Mouse (Mus musculus) testis, postnatal 10 days (tissue): ENCODE data around the gene Trp73.
A peak's percentile ranks its signal among the peaks of the same experiment; 100 is the strongest.

Experiments used
- DNase-seq: peaks from one replicate; pipeline ENCODE4 v3.0.0; 2021; ENCODE audit warnings: low spot score

Gene Trp73

DNA sequence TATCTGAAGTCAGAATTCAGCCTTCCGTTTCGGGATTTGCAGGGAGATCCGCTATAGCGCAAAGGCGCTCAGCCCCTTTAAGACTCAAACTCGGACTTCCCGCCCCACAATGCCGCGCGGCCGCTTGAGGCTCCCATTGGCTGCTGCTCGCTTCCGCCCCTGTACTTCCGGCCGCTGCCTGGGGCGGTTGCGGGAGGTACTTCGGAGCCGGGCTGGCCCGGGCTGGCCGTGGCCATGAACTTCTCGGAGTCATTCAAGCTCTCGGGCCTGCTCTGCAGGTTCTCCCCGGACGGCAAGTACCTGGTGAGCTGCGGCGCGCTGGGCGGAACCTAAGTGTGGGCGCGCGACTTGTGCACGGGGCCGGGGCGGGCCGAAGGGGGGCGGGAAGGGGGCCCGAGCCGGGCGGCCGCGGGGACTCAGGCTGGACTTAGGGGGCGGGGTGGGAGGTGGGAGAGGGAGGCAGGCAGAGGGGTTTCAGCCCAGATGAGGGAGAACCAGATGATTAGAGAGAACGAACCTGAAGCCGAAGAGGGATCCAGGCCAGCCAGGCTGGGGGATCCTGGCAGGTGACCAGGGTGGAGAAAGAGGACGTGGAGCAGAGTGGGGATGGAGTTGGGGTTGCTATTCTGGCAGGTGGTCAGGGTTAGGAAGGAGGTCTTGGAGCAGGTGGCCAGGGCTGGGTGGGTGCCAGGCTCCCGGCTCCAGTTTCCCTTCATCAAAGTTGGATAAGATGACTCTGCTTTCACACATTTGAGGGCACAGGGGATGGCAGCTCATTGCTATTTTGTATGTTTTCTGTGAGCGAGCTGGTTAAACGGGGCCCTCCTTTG is 2.4 kb upstream of the Trp73 start, which contains the start of gene Wrap73:
Gene Wrap73, plus strand, starts transcription at position 162 of the 830 bp plus-strand sequence.
- peak; percentile 93 for DNase-seq

DNA sequence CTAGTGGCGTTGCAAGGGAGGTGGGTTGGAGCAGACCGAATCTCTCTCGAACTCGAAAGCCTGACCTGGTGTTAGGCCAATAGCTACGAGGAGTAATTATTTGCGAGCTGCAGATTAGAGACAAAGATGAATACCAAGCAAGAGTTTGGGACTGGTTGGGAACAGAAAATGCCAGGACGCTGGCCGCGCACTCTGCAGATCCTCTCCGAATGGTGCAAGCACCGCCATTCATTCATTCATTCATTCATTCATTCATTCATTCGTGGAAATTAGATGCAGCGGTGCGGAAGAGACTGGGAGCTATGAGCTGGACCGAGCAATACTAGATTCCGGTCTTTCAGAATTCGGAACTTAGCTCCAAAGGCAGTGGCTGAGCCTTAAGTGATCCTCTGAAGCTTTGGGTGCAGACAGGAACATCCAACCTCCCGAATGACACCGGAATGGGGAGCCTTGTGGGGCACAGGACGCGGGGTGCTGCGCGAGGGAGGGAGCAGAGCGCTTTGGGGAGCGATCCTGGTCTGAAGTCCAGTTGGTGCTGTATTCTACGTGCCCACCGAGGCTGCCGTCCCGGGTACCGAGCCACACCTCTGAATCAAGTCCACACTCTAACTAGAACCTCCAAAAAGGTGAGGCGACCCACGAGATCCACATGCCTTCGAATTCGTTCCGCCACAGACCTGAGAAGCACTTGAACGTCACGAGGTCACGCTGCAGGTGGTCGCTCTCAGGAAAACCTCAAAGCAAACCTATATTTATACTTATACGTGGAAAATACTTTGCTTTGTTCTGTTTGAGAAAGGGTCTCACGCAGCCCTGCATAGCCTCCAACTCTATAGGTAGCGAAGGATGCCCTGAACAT is 1.2 kb upstream of the Trp73 start:
- no peak for DNase-seq

DNA sequence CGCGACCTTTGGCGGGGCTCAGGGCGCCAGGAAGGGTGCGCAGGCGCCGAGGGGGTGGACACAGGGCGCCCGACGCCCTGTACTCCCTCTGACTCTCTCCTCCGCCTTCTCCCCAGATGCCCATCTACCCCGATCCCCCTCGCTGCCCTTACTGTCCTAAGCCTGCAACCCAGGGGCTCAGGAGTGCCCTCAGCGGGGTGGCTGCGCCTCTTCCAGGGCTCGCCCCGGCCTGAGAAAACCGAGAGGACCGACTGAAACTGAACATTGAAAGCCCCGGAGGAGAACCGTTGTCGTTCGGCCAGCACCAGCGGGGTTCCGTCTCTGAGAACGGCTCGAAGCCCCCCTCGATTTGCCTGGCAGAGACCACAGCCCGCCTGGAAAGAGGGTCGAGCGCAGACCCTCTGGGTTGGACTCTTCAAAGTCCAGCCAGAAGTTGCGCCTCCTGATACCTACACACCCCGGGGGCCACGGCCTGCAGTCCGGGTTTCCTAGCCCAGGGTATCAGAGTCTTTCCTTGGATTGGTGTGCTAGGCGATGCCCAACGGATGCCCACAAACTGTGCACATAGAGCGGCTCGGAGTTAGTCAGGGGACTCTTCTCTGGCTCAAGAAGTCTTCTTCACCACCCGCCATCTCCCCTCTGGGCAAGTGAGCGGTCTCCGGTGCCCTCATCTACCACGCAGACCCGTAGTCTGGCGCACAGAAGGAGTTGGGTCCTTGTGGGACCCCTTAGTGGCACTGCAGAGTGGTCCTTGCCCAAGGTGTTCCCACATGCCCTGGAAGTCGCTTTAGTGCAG is 403 bp upstream of the Trp73 start:
- no peak for DNase-seq

DNA sequence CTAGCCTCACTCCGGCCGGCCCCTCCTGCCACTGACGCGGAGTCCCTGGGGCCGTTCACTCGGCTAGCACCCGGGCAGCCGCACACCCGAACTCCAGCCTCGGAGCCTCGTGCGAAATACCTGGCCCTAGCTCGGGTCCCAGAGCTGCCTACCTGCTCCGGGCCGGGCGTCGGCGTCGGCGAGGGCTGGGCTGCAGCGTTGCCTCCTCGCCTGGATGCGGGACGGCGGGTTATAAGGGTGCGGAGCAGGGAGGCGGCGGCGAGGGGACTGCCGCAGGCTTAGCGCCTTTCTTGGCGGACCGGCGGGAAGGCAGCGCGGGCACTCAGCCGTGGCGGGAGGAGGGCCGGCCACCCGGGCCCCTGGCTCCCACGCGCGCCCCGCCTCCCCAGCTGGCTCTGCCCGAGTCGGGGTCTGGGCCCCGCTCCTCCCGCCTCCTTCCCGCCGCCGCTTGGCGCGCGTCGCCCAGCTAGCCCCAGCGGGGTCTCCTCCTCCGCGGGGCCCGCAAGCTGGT is 282 bp downstream of the Trp73 start:
- DNase-seq: no peak

DNA sequence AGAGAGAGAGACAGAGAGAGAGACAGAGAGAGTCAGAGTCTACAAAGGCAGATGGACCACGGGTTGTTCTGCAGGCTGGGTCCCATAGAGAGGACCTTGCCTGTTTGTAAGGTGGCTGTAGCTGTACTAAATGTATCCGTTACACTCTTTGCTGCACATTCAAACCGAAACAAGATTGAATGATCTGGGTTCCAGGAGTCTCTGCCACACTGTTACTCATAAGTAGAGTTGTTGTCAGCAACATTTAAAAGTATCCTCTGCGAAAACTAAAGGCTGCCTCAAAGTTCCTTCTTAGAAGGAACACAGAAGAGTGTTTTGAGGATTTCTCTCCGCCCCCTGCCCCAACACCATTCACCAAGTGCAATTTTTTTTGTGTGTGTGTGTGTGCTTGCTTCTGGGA is 2.9 kb downstream of the Trp73 start:
- DNase-seq: no peak

DNA sequence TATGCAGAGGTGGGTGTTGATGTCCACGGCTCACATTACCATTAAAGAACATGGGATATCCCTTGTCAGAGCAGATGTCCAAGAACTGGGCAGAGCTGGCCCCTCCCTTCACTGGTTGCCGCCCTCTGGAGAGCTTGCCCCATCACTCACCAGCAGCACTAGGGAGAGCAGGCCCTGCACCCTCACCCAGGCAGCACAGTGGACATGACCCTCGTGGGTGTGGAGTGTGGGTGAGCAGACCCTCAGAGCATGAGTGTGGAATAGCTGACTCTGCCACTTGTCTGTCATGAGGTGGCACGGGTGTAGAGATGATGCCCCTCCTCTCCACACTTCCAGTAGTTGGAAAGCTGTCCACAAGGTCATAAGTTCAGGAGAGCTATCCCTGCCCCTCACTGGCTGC is 5.2 kb downstream of the Trp73 start:
- DNase-seq: no peak

DNA sequence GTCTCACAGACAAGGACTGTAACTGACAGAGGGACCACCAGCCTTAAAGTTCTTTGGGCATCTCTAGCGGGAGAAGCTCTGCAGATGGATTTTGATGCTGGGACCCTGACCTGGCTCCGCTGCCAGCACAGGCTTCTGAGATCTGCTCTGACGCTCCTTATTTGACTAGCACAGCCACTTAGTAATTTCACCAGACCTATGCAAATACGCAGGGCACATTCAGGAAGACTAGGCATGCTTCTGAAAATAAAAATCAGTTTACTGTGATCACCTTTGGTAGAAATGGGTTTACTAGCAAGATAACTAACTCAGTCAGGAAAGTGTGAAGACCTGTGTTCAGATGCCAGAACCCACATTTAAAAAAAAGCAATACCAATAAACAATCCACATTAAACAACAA is 8.1 kb downstream of the Trp73 start:
- no peak for DNase-seq

DNA sequence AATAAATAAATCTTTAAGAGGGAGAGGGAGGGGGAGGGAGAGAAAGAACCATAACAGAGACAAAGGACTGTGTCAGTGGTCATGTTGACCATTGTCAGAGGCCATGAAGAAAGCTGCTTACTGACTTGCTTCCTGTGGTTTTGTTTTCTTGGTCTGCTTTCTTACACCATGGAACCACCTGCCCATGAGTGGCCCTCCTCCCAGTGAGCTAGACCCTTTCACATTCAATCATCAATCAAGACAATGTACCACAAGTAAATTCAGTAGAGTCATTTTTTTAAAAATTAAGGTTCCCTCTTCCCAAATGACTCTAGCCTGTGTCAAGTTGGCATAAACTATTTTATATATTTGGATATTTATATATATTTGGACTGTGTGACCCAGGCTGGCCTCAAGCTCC is 10.1 kb downstream of the Trp73 start:
- no peak for DNase-seq

DNA sequence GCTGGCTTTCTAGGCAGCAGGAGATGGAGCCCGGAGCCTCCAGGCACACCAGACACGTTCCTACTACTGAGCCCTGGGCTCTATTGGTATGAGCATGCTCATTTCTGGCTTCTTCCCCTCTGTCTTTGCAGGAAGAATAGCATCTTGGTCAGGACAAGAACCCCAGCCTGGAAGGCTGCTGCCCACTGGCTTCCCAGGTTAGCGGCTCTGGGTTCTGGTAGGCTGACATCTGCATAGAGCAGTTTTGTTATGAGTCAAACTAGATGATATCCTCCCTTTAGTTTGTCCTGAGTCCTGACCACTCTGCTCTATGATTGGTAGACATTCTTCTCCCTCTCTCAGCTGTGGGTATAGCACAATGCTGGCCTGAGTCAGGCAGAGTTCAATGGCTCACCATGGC is 12.7 kb downstream of the Trp73 start:
- DNase-seq: no peak

DNA sequence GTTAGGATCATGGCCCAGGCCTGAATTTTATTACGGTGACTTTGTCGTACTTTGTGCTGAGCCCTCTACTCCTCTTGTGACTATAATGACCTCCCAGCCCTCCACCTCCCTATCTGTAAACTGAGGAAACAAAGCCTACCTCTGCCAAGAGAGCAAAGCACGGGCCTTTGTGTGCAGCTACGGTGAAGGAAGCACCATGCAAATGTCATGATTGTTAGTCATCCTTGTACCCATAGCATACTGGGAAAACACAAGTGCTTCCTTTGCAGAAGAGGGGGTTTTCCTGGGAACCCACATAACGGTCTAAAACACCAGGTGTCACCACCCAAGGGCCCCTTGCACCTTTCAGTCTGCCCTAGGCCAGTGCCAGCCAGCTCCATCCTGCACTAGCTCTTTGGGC is 14.8 kb downstream of the Trp73 start:
- no peak for DNase-seq

DNA sequence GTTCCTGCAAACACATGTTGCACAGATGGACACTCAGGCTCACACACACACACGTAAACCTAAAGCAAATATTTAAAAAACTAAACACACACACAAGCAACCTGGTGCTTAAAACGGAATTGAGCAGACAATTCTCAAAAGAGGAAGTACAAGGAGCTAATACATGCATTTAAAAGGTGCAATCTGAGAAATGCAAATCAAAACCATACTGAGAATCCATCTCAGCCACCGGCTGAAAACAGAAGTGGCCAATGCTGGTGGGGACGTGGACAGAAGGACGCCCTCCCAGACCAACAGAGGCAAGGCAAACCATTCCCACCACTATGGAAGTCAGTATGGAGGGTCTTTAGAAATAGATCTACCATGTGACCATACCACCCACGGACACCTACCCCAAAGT is 16.5 kb downstream of the Trp73 start:
- DNase-seq: no peak

DNA sequence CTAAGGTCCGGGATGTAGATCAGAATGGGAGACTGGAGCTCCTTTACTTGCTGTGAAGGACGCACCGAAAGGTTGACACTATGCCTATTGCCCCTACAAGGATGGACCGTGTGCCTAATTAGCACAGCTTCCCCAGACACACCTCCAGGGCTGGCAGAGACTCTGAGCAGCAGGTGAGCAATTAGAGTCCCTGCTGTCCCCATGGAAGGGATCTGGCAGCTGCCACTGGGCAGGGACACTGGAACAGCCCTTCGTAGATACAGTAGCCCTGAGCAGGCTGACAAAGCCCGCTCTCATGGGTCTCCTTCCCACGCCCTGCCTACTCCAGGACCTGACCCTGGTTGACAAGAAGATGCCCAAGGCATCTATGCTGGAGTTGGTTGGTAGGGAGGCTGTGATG is 17.6 kb downstream of the Trp73 start:
- DNase-seq: no peak

DNA sequence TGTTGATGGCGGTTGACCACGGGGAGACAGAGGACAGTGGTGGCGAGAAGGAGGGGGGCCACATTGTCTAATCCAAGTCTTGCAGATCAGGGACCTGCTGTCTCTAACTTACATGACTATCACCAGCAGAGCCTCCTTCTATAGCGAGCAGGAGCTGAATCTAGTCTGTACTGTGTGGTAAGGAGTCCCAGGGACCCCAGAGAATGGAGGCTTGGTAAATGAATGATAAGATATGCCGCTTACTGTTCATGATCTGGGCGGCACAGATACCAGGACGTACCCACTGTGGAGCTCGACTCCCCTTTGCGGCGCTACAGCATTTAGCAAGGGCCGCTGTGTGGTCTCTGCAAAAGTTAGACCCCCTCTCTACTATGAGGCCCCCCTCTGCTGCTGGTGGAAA is 18.2 kb downstream of the Trp73 start:
- DNase-seq: no peak

DNA sequence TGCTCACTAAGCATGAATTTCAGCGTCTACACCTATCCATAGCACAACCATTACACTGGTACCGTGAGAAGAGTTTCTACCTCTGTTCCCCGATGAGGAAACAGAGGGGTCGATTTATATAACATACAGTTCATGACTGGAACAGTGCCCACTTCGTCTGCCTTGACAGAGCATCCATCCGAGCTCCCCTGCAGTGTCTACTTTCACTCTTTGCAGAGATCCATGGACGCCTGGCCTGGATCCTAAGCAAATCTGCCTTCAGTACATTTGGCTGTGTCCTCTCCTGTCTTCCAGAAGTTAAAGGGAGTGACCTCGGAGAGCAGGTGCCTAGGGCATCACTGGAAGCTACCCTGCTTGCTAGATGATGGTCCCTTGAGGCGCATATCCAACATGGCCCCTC is 20.8 kb downstream of the Trp73 start:
- no peak for DNase-seq

DNA sequence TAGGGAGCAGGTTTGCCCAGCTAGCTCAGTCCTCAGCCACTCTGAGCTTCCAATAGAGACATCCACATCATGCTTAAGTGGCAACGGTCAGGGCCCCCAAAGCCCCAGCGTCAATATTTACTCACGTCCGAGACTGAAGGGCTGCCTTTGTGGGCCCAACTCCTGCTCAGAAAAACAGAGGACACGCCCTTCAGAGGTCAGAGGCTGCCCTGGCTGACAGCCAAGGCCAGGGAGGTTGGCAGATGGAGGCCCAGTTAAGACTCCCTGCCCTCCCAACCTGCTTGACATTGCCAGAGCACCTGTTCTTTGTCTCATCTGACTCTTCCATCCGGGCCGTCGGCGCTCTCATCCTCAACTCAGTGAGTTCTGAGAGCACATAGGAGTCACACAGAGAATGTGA is 21.2 kb downstream of the Trp73 start:
- no peak for DNase-seq

DNA sequence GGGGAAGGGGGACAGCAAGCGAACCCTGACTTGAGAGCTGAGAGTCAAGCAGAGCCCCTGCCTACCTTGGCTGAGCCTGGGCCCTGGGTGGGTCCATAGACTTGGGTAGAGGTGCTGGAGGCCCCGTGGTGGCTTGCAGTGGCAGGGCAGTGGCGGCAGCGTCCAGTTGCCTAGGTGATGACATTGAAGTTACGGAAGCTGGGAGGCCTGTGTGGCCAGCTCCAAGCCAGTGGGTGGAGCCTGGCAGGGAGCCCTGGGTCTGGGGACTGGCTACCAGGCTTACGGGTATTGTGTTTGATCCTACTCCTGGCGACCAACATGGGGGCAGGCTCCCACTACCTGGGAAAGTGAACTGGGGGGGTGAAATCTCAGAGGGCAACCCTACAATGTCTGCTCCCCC is 23.6 kb downstream of the Trp73 start:
- DNase-seq: no peak

DNA sequence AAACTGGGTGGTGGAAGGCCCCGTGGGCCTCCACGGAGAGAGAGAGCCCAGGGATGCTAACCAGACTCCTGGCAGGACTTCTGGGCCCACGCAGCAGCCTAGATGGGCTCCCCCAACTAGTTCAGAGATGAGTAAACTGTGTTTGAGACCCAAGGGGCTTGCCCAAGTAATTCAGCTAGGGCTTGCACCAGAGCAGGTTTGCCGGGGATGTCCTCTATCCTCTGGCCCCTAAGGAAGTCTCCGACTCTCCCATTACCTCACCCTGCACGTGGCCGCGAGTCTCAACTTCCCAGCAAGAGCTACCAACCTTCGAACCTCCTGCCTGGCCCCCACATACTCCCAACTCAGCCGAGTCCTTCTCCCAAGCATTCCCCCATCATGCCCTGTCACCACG is 30.2 kb downstream of the Trp73 start:
- no peak for DNase-seq

DNA sequence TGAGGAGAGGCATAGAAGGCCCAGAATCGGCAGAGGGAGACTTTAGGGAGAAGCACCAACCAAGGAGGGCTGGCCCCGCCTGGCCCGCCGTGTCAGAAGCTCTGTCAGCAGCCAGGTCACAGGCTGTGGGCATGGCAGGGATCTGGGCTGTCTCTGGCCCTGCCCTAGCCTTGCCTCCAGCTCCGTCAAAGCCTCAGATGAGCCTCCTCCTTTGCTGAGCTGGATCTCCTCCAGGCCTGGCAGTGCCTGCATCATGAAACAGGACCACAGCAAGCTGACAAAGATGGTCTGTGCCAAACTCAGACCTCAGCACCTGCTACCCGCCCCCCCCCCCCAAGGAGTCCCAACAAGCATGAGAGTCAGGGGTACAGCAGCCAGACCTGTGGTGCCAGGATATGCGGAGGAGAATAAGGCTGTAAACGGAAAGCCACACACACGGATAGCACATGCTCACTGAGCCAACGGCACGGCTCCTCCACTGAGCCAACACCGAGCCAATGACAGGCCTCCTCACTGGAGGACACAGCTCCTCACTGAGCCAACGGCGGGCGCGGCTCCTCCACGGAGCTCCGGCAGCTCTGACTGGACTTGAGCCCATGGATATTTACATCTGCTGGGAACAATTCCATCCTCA is 30.7 kb downstream of the Trp73 start:
- DNase-seq: no peak

DNA sequence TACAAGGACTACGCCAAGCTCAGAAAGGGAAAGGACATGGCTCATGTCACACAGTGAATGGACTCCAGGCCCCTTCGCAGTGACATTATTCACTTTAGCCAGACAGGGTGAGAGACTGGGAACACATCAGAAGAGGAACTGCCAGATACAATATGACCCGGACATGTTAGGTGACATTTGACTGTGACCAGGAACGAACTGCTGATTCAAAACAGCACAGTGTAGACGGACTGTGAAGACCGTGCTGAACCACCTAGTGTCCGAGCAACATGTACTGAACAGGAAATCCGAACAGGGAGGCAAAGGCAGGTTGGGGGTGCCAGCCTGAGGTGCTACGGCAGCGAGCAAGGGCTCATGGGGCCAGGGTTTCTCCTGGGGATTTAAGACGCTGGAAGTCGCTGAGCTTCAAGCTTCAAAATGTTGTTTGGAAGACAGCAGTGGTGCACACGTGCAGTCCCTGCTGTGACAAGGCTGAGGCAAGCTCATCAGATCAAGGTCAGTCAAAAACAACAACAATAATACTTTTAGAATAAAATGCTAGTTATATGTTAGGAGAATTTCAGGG is 33.4 kb downstream of the Trp73 start:
- DNase-seq: no peak

DNA sequence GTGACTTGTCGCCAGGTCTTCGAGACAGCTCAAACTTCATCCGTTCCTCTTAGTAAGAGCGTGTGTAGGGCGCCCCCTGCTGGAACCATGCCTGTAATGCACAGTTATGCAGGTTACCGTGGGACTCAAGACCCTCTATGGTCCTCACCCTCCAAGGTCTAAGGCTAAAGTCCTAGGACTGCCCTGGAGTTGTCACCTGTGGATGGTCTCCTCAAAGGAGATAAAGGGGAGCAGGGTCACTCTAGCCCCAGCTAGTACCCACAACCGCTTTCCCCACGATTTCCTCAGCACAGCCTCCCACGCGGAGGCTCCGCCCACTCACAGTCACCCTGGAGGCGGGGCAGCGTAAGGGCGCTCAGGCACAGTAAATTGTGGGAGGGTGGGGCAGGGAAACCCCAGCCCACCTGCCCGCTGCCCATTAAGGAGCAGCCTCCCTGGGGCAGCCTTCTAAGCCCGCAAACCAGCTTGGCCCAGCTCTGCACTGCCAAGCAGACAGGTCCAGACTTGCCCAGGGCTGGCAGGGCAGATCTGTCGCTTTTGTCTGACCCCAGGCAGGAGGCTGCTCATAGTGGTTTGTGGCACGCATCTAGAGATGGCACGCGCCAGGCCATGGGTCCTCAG is 34.5 kb downstream of the Trp73 start:
- DNase-seq: peak; percentile 83

DNA sequence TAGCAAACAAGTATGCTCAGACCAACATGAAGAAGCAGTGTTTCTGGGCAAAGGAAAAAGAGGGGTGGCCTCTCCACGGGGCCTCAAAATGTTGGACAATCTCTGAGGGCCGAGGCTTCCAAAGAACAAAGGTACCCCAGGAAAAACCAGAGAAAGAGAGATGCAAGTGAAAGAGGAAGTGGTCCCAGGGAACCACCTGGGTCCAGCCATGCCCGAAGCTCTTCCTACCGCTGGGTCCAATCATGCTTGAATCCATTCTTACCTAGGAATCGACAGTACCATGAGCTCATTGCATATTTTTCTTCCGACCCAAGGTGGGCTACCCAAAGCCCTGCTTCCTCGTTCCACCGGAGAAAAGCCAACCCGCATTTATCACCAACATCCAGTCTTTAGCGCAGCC is 36.1 kb downstream of the Trp73 start:
- no peak for DNase-seq
